Mouse (Mus musculus) spleen, adult 2 months (tissue): ENCODE measurements around the gene Nfib.

Source experiments
- CTCF ChIP-seq: fragments of 200-500 bp; IDR thresholded peaks from 2 replicates; pipeline ENCODE4 v1.5.1; 2011; ENCODE audit warnings: mild to moderate bottlenecking, inconsistent platforms; ENCODE audit not compliant: insufficient read depth, insufficient read length, insufficient replicate concordance; ENCODE audit errors: extremely low read depth
- POLR2A ChIP-seq: fragments of 200-500 bp; IDR thresholded peaks from 2 replicates; pipeline ENCODE4 v1.6.1; 2011; ENCODE audit warnings: low read depth, low read length, inconsistent platforms

- no peak for TF ChIP-seq CTCF
- no peak for TF ChIP-seq POLR2A
Observed at GRCm38 (mm10) chr4:82477742-82478141, 227.8 kb downstream of the Nfib start.
